Mouse (Mus musculus): ENCODE data around the gene Trp53i11. TPM values are rescaled to one million over a fixed set of nuclear protein-coding genes. Genes with fewer than 3 reads are reported as not detected.

Gene Trp53i11
- polyA plus RNA-seq, 1 experiment from 2014 or later: 49.3 TPM

- H3K36me3 ChIP-seq (ENCODE audit: control insufficient read depth, insufficient read depth, low read length): peaks cover 3% of the 10 kb centered on the region; the same call in 1 of the 2 replicates
- no peak overlapping the region for H3K9ac ChIP-seq (ENCODE audit: low read depth, low read length)
- no peak overlapping the region for H3K27ac ChIP-seq (ENCODE audit: low read length)
- no peak overlapping the region for H3K4me2 ChIP-seq (ENCODE audit: low read depth, low read length)
- no peak overlapping the region for H3K4me3 ChIP-seq (ENCODE audit: low read length)
- no peaks in the 10 kb centered on the region for H3K9me3 ChIP-seq (ENCODE audit: control insufficient read depth, low read length)
- H3K4me1 ChIP-seq (ENCODE audit: control insufficient read depth, insufficient read depth, low read length): peaks cover 18% of the 10 kb centered on the region
- 23% methylated on average over 10 of the region's 10 CpGs for WGBS
- H3K27me3 ChIP-seq (replicated peaks; ENCODE audit: control insufficient read depth, insufficient read depth, low read length): no peaks in the 10 kb centered on the region
- 0 out of 2 replicates have a peak, but pooled peaks have one; percentile 34 for ATAC-seq
Measured at GRCm38 (mm10) chr2:93203682-93204081, 16.3 kb downstream of the Trp53i11 start.

DNA sequence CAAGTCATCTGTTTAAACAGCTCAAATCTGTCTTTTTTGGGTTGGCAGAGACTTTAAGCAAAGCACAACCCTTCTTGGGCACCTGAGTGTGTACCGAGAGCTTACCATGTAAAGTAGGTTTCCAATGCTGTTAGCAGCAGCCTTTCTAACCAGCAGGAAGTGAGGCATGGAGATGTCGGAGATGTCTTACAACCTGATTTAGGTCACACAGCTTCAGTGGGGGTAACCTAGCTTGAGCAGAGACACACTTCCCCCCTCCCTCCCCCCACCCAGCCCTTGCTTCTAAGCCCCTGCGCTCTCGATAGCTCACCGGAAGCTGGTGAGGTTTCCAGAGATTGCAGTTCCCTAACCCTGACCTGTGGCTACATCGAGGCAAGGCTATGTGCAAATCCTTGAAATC is 17.2 kb downstream of the Trp53i11 start:
- H3K4me1 ChIP-seq (ENCODE audit: control insufficient read depth, insufficient read depth, low read length): peaks cover 14% of the 10 kb centered on the region
- peaks cover 3% of the 10 kb centered on the region; the same call in 1 of the 2 replicates for H3K36me3 ChIP-seq (ENCODE audit: control insufficient read depth, insufficient read depth, low read length)
- no peak overlapping the region for H3K27ac ChIP-seq (ENCODE audit: low read length)
- H3K9ac ChIP-seq (ENCODE audit: low read depth, low read length): no peak overlapping the region
- WGBS: 81% methylated on average over 6 of the region's 6 CpGs
- H3K4me3 ChIP-seq (ENCODE audit: low read length): no peak overlapping the region
- H3K9me3 ChIP-seq (ENCODE audit: control insufficient read depth, low read length): no peaks in the 10 kb centered on the region
- no peak overlapping the region for H3K4me2 ChIP-seq (ENCODE audit: low read depth, low read length)
- no peaks in the 10 kb centered on the region for H3K27me3 ChIP-seq (replicated peaks; ENCODE audit: control insufficient read depth, insufficient read depth, low read length)
- no peak for ATAC-seq

- Histone ChIP-seq H3K4me2 (ENCODE audit: low read depth, low read length) (no peak overlapping the region), H3K27me3 (replicated peaks; ENCODE audit: control insufficient read depth, insufficient read depth, low read length) (no peaks in the 10 kb centered on the region), H3K36me3 (ENCODE audit: control insufficient read depth, insufficient read depth, low read length) (peaks cover 3% of the 10 kb centered on the region; the same call in 1 of the 2 replicates), H3K4me3 (ENCODE audit: low read length) (no peak overlapping the region), H3K4me1 (ENCODE audit: control insufficient read depth, insufficient read depth, low read length) (0 out of 2 replicates have a peak, but pooled peaks cover 3% of the 10 kb centered on the region), H3K27ac (ENCODE audit: low read length) (no peak overlapping the region), H3K9me3 (ENCODE audit: control insufficient read depth, low read length) (no peaks in the 10 kb centered on the region), H3K9ac (ENCODE audit: low read depth, low read length) (no peak overlapping the region)
- ATAC-seq: no peak
- 83% methylated on average over 1 of the region's 1 CpGs for WGBS
Measured at GRCm38 (mm10) chr2:93206126-93206525, 18.8 kb downstream of the Trp53i11 start.

- Histone ChIP-seq H3K4me1 (ENCODE audit: control insufficient read depth, insufficient read depth, low read length) (peaks cover 10% of the 10 kb centered on the region), H3K9me3 (ENCODE audit: control insufficient read depth, low read length) (no peaks in the 10 kb centered on the region), H3K4me3 (ENCODE audit: low read length) (no peak overlapping the region), H3K4me2 (ENCODE audit: low read depth, low read length) (no peak overlapping the region), H3K27me3 (replicated peaks; ENCODE audit: control insufficient read depth, insufficient read depth, low read length) (no peaks in the 10 kb centered on the region), H3K27ac (ENCODE audit: low read length) (no peak overlapping the region), H3K36me3 (ENCODE audit: control insufficient read depth, insufficient read depth, low read length) (no peaks in the 10 kb centered on the region; the same call in 1 of the 2 replicates), H3K9ac (ENCODE audit: low read depth, low read length) (no peak overlapping the region)
- ATAC-seq: no peak
- 76% methylated on average over 2 of the region's 2 CpGs for WGBS
Measured at GRCm38 (mm10) chr2:93212386-93212785, 25.0 kb downstream of the Trp53i11 start.

- no peak overlapping the region for H3K4me3 ChIP-seq (ENCODE audit: low read length)
- WGBS: 97% methylated on average over 2 of the region's 2 CpGs
- no peak overlapping the region for H3K9ac ChIP-seq (ENCODE audit: low read depth, low read length)
- ATAC-seq: no peak
- no peak overlapping the region for H3K4me2 ChIP-seq (ENCODE audit: low read depth, low read length)
- peaks cover 14% of the 10 kb centered on the region for H3K4me1 ChIP-seq (ENCODE audit: control insufficient read depth, insufficient read depth, low read length)
- no peaks in the 10 kb centered on the region for H3K9me3 ChIP-seq (ENCODE audit: control insufficient read depth, low read length)
- H3K36me3 ChIP-seq (ENCODE audit: control insufficient read depth, insufficient read depth, low read length): no peaks in the 10 kb centered on the region; the same call in 1 of the 2 replicates
- H3K27ac ChIP-seq (ENCODE audit: low read length): no peak overlapping the region
- H3K27me3 ChIP-seq (replicated peaks; ENCODE audit: control insufficient read depth, insufficient read depth, low read length): no peaks in the 10 kb centered on the region
Measured at GRCm38 (mm10) chr2:93212865-93213264, 25.5 kb downstream of the Trp53i11 start.

- H3K4me3 ChIP-seq (ENCODE audit: low read length): no peak overlapping the region
- peaks cover 17% of the 10 kb centered on the region for H3K4me1 ChIP-seq (ENCODE audit: control insufficient read depth, insufficient read depth, low read length)
- H3K4me2 ChIP-seq (ENCODE audit: low read depth, low read length): no peak overlapping the region
- no peaks in the 10 kb centered on the region for H3K36me3 ChIP-seq (ENCODE audit: control insufficient read depth, insufficient read depth, low read length)
- no peak overlapping the region for H3K27ac ChIP-seq (ENCODE audit: low read length)
- 84% methylated on average over 1 of the region's 1 CpGs for WGBS
- H3K9me3 ChIP-seq (ENCODE audit: control insufficient read depth, low read length): no peaks in the 10 kb centered on the region
- ATAC-seq: peak; percentile 49
- no peak overlapping the region for H3K9ac ChIP-seq (ENCODE audit: low read depth, low read length)
- H3K27me3 ChIP-seq (replicated peaks; ENCODE audit: control insufficient read depth, insufficient read depth, low read length): no peaks in the 10 kb centered on the region
Measured at GRCm38 (mm10) chr2:93214192-93214591, 26.8 kb downstream of the Trp53i11 start.

- H3K4me1 ChIP-seq (ENCODE audit: control insufficient read depth, insufficient read depth, low read length): peaks cover 17% of the 10 kb centered on the region
- no peak overlapping the region for H3K9ac ChIP-seq (ENCODE audit: low read depth, low read length)
- ATAC-seq: no peak
- H3K27ac ChIP-seq (ENCODE audit: low read length): no peak overlapping the region
- H3K36me3 ChIP-seq (ENCODE audit: control insufficient read depth, insufficient read depth, low read length): no peaks in the 10 kb centered on the region
- no peaks in the 10 kb centered on the region for H3K27me3 ChIP-seq (replicated peaks; ENCODE audit: control insufficient read depth, insufficient read depth, low read length)
- no peak overlapping the region for H3K4me3 ChIP-seq (ENCODE audit: low read length)
- H3K9me3 ChIP-seq (ENCODE audit: control insufficient read depth, low read length): no peaks in the 10 kb centered on the region
- no peak overlapping the region for H3K4me2 ChIP-seq (ENCODE audit: low read depth, low read length)
- WGBS: 76% methylated on average over 10 of the region's 10 CpGs
Measured at GRCm38 (mm10) chr2:93215790-93216189, 28.4 kb downstream of the Trp53i11 start.

DNA sequence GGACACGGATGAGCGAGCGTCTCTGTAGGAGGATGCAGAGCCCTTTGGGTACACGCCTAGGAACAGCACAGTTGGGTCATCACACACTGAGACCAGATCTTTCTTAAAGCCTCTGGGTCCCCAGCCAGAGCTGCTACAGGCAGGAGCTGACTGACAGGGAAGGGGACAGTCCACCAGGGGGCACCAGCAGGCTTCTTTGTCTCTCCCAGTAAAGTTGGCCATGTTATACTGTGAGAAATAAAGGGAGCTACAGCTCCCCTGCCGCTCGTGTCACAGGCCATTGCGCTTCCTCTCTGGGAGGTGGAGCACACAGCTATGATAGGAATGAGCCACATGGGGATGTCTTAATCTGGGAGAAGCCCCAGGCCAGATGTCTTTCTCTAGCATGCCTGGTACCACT is 29.7 kb downstream of the Trp53i11 start:
- WGBS: 21% methylated on average over 7 of the region's 7 CpGs
- Histone ChIP-seq H3K9ac (ENCODE audit: low read depth, low read length) (peak overlapping the region; percentile 41; the same call in 1 of the 2 replicates), H3K4me3 (ENCODE audit: low read length) (no peak overlapping the region), H3K27ac (ENCODE audit: low read length) (peak overlapping the region; percentile 27; the same call in 1 of the 2 replicates), H3K27me3 (replicated peaks; ENCODE audit: control insufficient read depth, insufficient read depth, low read length) (no peaks in the 10 kb centered on the region), H3K9me3 (ENCODE audit: control insufficient read depth, low read length) (no peaks in the 10 kb centered on the region), H3K4me2 (ENCODE audit: low read depth, low read length) (no peak overlapping the region), H3K36me3 (ENCODE audit: control insufficient read depth, insufficient read depth, low read length) (no peaks in the 10 kb centered on the region), H3K4me1 (ENCODE audit: control insufficient read depth, insufficient read depth, low read length) (peaks cover 17% of the 10 kb centered on the region)
- ATAC-seq: peak; percentile 77

DNA sequence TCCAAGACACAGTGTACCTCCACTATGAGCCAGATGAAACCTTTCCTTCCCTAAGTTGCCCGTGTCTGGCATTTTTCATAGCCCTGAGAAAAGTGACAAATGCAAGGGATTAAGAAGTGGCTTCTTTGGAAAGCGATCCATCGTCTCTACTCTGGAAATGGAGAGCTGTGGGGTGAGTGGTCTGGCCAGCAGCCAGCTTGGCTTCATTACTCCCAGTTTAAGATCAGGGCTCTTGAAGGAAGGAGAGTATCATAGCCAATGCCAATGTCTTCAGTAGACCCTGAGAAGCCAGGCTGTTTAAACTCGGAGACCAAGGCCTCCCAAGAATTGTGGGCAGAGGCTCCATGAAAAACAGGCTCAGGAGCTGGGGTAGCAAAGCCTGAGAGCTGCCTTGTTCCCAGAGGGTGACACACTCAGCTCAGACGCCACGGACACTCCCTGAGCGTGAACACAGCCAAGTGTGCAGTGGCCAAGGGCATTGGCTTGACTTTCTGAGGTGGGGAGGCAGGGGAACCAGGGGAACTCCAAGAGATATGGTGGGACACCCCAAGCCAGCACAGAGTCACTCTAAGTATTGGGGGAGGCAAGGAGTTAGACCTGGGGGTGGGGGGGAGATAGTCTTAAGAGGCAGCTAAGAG is 31.1 kb downstream of the Trp53i11 start:
- Histone ChIP-seq H3K36me3 (ENCODE audit: control insufficient read depth, insufficient read depth, low read length) (no peaks in the 10 kb centered on the region), H3K9ac (ENCODE audit: low read depth, low read length) (no peak overlapping the region), H3K4me3 (ENCODE audit: low read length) (no peak overlapping the region), H3K27me3 (replicated peaks; ENCODE audit: control insufficient read depth, insufficient read depth, low read length) (no peaks in the 10 kb centered on the region), H3K4me1 (ENCODE audit: control insufficient read depth, insufficient read depth, low read length) (peaks cover 17% of the 10 kb centered on the region), H3K27ac (ENCODE audit: low read length) (peak overlapping the region; percentile 33; the same call in 1 of the 2 replicates), H3K4me2 (ENCODE audit: low read depth, low read length) (no peak overlapping the region), H3K9me3 (ENCODE audit: control insufficient read depth, low read length) (no peaks in the 10 kb centered on the region)
- WGBS: 69% methylated on average over 7 of the region's 7 CpGs
- no peak for ATAC-seq
